Mouse (Mus musculus) liver, embryonic 13.5 days (tissue): ENCODE measurements around the gene Cmtm3. TPM values are rescaled to one million over a fixed set of nuclear protein-coding genes. Genes with fewer than 3 reads are reported as not detected.

Experiments
- ATAC-seq: fragments of 200-750 bp; cut with Nextera tagmentation; 2 replicates; pipeline ENCODE4 v1.8.0; 2017; ENCODE audit warnings: low read depth, mild to moderate bottlenecking, moderate number of reproducible peaks, moderate library complexity
- DNase-seq: peaks from one replicate; pipeline ENCODE4 v3.0.0; 2022
- H3K27ac ChIP-seq: fragments of 300-500 bp; sonication (generic); 2 replicates; pipeline ENCODE4 v1.5.1; 2015; ENCODE audit warnings: moderate library complexity, mild to moderate bottlenecking, inconsistent platforms
- H3K27me3 ChIP-seq: fragments of 300-500 bp; sonication (generic); 2 replicates; pipeline ENCODE4 v1.6.1; 2015; ENCODE audit warnings: mild to moderate bottlenecking, inconsistent platforms
- H3K36me3 ChIP-seq: fragments of 300-500 bp; sonication (generic); 2 replicates; pipeline ENCODE4 v1.6.1; 2015; ENCODE audit warnings: mild to moderate bottlenecking, inconsistent platforms
- H3K4me1 ChIP-seq: fragments of 300-500 bp; sonication (generic); replicated peaks from 2 replicates; pipeline ENCODE4 v1.6.1; 2015; ENCODE audit warnings: inconsistent platforms
- H3K4me2 ChIP-seq: fragments of 300-500 bp; sonication (generic); 2 replicates; pipeline ENCODE4 v1.6.1; 2015; ENCODE audit warnings: inconsistent platforms, mild to moderate bottlenecking, moderate library complexity
- H3K4me3 ChIP-seq: fragments of 300-500 bp; sonication (generic); replicated peaks from 2 replicates; pipeline ENCODE4 v1.5.1; 2015; ENCODE audit warnings: mild to moderate bottlenecking, inconsistent platforms
- H3K9ac ChIP-seq: fragments of 300-500 bp; sonication (generic); 2 replicates; pipeline ENCODE4 v1.6.1; 2015; ENCODE audit warnings: mild to moderate bottlenecking, inconsistent platforms
- H3K9me3 ChIP-seq: fragments of 300-500 bp; sonication (generic); replicated peaks from 2 replicates; pipeline ENCODE4 v1.6.1; 2016; ENCODE audit warnings: inconsistent platforms
- WGBS: fragments of 180-500 bp; shearing (Covaris S2); methylation state at CpG from one replicate; pipeline ENCODE4 v1.1.7; 2015; ENCODE audit not compliant: insufficient replicate concordance; 5-methylcytosine and 5-hydroxymethylcytosine counted together
- polyA plus RNA-seq: library from polyadenylated mRNA; unstranded; fragments of >200 nt; fragmentation: Nextera tagmentation; extraction: Ambion mirVana; gene quantifications from 2 replicates; pipeline ENCODE4 v1.2.1, GENCODE M21; 2015

Gene Cmtm3
- polyA plus RNA-seq, 1 experiment from 2014 or later, result 20.9 TPM

DNA sequence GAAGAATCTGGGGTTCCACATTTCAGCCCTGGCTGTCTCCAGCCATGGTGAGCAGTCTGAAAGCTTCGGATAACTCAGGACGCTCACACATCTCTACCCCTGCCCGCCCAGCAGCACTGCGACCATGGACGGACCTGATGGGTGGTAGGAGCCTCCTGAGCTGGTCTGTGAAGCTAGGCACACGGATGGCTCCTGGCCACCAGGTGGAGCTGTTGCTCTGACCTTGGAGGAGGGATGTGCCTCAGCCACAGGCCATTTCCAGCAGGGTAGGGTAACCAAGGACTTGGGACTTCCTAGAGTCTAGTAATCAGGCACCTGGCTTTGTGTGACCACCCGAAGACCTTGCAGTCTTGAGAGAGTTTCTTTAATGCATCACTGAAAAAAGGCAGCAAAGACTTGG lies 4.7 kb downstream of the Cmtm3 start:
- no peak overlapping the region for H3K27ac ChIP-seq
- H3K9me3 ChIP-seq, result no peaks in the 10 kb centered on the region
- H3K4me3 ChIP-seq, result no peak overlapping the region
- peak; percentile 35; the same call in 1 of the 2 replicates for ATAC-seq
- peaks cover 41% of the 10 kb centered on the region for H3K4me1 ChIP-seq
- peaks cover 13% of the 10 kb centered on the region for H3K27me3 ChIP-seq
- WGBS, result 13% methylated on average over 7 of the region's 7 CpGs
- H3K4me2 ChIP-seq, result no peak overlapping the region
- peak; percentile 59 for DNase-seq
- peaks cover 14% of the 10 kb centered on the region; the same call in 1 of the 2 replicates for H3K36me3 ChIP-seq
- H3K9ac ChIP-seq, result no peak overlapping the region

DNA sequence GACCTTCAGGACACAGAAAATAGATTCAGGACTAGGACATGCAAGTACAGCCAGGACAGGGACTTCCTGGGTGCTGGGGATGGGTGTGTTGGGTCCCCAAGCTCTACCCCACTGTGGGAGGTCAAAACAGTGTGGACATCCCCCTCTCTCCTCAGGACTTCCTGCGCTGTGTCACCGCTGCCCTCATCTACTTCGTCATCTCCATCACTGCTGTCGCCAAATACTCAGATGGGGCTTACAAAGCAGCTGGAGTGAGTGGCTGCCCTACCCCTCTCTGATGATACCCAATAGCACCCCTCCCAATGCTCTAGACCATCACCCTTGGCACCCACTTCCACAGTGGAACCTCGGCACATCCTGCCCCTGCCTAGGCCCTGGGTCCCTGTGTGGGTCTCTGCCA lies 5.4 kb downstream of the Cmtm3 start:
- Histone ChIP-seq H3K9me3 (no peaks in the 10 kb centered on the region), H3K4me1 (peaks cover 42% of the 10 kb centered on the region), H3K4me3 (no peak overlapping the region), H3K4me2 (no peak overlapping the region), H3K36me3 (peaks cover 14% of the 10 kb centered on the region; the same call in 1 of the 2 replicates), H3K27me3 (peaks cover 13% of the 10 kb centered on the region), H3K9ac (no peak overlapping the region), H3K27ac (no peak overlapping the region)
- ATAC-seq, result no peak
- 69% methylated on average over 5 of the region's 5 CpGs for WGBS
- DNase-seq, result no peak

DNA sequence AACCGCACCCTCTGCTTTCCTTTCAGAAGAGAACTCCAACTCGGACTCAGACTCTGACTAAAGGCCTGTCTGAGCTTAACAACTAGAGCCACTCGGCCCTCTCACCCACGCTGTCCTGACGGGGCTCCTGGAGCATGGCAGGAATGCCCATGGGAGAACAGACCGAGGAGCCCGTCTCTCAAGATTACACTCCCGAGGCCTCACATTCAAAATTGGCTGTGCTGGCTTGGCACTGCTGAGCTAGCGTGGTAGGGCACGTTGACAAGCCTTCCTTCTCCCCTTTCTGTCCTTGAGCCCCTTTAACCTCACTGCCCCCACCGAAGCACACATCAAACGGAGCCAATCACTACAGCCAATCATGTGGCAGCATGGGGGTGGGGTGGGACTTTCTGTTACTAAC lies 7.5 kb downstream of the Cmtm3 start:
- no peak overlapping the region for H3K4me2 ChIP-seq
- no peak overlapping the region for H3K9ac ChIP-seq
- H3K27ac ChIP-seq, result no peak overlapping the region
- no peak overlapping the region for H3K4me3 ChIP-seq
- WGBS, result 64% methylated on average over 12 of the region's 12 CpGs
- DNase-seq (no peak), ATAC-seq (no peak)
- no peaks in the 10 kb centered on the region for H3K9me3 ChIP-seq
- 0 out of 2 replicates have a peak, but pooled peaks cover under 1% of the 10 kb centered on the region for H3K27me3 ChIP-seq
- peaks cover 24% of the 10 kb centered on the region for H3K4me1 ChIP-seq
- H3K36me3 ChIP-seq, result peaks cover 14% of the 10 kb centered on the region; the same call in 1 of the 2 replicates

DNA sequence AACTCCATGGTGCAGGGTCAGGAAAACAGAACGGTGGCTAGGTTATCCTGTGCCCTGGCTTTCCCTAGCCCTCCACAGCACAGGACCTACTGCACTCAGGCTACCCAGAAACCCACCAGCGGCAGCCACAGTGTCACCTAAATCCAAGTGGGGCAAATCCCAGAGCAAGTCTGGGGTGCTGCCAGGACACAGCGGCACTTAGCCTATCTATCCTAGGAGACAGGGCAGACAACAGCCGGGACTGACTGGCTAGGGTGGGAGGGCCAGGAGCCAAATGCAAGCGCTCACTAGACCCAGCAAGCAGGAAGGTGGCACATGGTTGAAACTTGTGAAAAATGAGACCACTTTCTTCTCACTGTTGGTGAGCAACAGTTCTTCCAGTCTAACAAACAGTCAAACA lies 9.8 kb downstream of the Cmtm3 start:
- ATAC-seq (no peak), DNase-seq (no peak)
- Histone ChIP-seq H3K4me1 (peaks cover 17% of the 10 kb centered on the region), H3K9me3 (no peaks in the 10 kb centered on the region), H3K36me3 (peaks cover 14% of the 10 kb centered on the region; the same call in 1 of the 2 replicates), H3K4me2 (no peak overlapping the region), H3K4me3 (no peak overlapping the region), H3K27me3 (no peaks in the 10 kb centered on the region), H3K9ac (no peak overlapping the region), H3K27ac (0 out of 2 replicates have a peak overlapping the region, but pooled peaks have one; percentile 29)
- WGBS, result 60% methylated on average over 5 of the region's 5 CpGs

DNA sequence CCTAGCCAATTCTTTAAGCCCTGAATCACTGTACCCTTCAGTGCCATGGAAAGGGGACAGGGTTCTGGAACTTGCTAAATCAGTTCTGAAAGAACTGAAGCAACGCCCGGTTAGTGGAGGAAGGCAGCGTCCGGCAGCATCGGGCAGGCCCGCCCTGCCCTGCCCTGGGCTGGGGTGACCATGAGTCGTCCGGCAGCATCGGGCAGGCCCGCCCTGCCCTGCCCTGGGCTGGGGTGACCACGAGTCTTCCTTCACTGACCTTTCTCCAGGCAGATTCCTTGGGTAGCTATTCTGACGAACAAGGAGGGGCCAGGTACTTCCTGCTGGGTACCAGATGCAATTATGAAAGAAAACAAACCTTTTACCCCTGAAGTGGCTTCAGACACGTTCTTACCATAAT lies 10.8 kb downstream of the Cmtm3 start:
- Histone ChIP-seq H3K36me3 (peaks cover 14% of the 10 kb centered on the region; the same call in 1 of the 2 replicates), H3K9ac (no peak overlapping the region), H3K9me3 (no peaks in the 10 kb centered on the region), H3K4me1 (peaks cover 13% of the 10 kb centered on the region), H3K27me3 (no peaks in the 10 kb centered on the region), H3K4me3 (no peak overlapping the region), H3K27ac (no peak overlapping the region), H3K4me2 (no peak overlapping the region)
- 73% methylated on average over 13 of the region's 13 CpGs for WGBS
- ATAC-seq (no peak), DNase-seq (no peak)

DNA sequence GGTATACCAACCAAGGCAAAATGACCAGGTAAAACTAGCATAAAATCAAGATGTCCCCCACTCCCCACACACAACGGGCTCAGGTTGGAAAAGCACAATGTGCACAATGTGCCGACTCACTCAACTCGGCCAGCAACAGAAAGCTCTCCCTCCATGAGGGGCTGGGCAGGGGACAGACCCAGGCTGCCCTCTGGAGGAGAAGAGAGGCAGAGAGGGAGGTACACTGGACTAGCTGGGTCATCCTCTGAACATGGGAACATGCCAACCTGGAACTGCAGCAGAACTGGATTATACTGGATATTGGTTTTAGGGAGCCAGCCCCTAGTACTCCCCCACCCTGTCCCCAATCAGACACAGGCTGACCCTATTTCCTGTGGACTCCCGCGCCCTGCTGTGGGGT lies 14.0 kb downstream of the Cmtm3 start:
- Histone ChIP-seq H3K27ac (no peak overlapping the region), H3K4me2 (no peak overlapping the region), H3K36me3 (peaks cover 3% of the 10 kb centered on the region; the same call in 1 of the 2 replicates), H3K4me3 (no peak overlapping the region), H3K9me3 (no peaks in the 10 kb centered on the region), H3K4me1 (peaks cover 7% of the 10 kb centered on the region), H3K27me3 (no peaks in the 10 kb centered on the region), H3K9ac (no peak overlapping the region)
- ATAC-seq, result no peak; the same call in 1 of the 2 replicates
- 41% methylated on average over 5 of the region's 5 CpGs for WGBS
- no peak for DNase-seq

DNA sequence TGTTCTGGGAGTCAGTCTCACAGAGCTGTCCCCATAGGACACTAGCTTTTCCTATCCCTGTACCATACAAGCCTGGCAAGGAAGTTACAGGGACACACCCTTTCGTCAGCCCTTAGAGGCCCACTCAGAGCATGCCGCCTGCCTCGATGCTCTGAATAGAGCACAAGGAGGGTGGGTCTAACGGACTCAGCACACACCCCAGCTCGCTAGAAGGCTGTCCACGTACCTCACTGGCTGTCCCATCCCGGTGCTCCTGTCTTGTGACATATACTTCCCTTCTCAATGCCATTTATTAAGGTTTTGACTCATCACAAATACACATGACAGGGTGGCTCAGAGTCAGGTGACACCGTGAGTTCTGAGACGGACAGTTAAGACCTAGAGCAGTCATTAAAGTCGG lies 15.3 kb downstream of the Cmtm3 start:
- Histone ChIP-seq H3K9ac (no peak overlapping the region), H3K27ac (no peak overlapping the region), H3K9me3 (no peaks in the 10 kb centered on the region), H3K27me3 (no peaks in the 10 kb centered on the region), H3K4me1 (peaks cover 1% of the 10 kb centered on the region), H3K36me3 (peaks cover 3% of the 10 kb centered on the region; the same call in 1 of the 2 replicates), H3K4me2 (no peak overlapping the region), H3K4me3 (no peak overlapping the region)
- DNase-seq (no peak), ATAC-seq (no peak)
- WGBS, result 73% methylated on average over 10 of the region's 10 CpGs

DNA sequence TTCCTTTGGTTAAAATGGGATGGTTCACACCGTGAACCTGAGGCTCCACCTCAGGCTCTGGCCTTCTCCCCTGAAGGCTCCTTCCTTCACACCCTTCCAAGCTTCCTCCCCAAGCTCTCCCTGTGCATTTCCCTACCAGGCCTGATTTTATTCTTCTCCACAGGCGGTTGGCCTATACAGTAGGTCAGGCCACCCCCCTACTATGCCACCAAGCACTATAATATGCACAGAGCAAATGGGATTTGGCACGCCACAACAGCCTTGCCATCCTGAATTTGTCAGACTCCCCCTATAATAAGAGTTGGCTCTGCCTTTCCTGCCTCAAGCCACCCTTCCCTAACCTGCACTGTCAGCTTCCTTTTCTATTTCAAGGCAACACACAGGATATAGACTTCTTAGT lies 19.4 kb downstream of the Cmtm3 start:
- no peak overlapping the region for H3K27ac ChIP-seq
- WGBS, result 55% methylated on average over 3 of the region's 3 CpGs
- DNase-seq (no peak), ATAC-seq (no peak)
- peaks cover 3% of the 10 kb centered on the region; the same call in 1 of the 2 replicates for H3K36me3 ChIP-seq
- no peak overlapping the region for H3K4me3 ChIP-seq
- H3K27me3 ChIP-seq, result no peaks in the 10 kb centered on the region
- H3K9ac ChIP-seq, result no peak overlapping the region
- H3K4me2 ChIP-seq, result no peak overlapping the region
- peaks cover 7% of the 10 kb centered on the region for H3K4me1 ChIP-seq
- H3K9me3 ChIP-seq, result no peaks in the 10 kb centered on the region

DNA sequence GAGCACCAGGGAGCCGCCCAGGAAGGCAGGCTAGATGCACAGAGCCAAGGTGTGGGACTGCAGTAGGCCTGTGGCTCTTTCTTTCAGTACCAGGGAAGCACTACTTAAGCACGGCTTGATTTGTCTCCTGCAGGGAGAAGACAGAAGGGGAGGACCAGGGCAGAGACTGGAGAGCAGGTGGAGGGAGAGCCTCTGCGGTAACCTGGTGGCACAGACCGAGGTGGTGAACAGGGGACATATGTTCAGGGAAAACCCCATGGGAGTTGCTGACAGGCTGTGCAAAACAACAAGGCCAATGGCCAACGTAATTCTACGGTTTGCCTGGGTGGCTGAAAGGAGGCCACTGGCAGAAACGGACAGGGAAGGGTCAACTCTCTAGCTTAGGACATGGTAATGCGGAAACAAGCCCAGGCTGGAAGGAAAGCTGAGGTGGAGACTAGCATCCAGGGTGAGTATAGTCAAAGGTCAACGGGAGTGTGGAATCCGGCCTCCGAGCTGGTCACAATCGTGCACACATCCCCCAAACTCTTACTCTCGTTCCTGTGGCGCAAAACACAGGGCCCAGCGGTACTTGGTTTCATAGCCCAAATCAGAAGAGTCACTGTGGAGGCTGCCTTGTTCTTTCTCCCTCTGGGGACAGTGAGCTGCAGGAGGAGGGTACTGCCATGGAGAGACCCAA lies 20.7 kb downstream of the Cmtm3 start:
- Histone ChIP-seq H3K4me3 (no peak overlapping the region), H3K27ac (peak overlapping the region; percentile 50; the same call in 1 of the 2 replicates)
- WGBS, result 68% methylated on average over 15 of the region's 15 CpGs

DNA sequence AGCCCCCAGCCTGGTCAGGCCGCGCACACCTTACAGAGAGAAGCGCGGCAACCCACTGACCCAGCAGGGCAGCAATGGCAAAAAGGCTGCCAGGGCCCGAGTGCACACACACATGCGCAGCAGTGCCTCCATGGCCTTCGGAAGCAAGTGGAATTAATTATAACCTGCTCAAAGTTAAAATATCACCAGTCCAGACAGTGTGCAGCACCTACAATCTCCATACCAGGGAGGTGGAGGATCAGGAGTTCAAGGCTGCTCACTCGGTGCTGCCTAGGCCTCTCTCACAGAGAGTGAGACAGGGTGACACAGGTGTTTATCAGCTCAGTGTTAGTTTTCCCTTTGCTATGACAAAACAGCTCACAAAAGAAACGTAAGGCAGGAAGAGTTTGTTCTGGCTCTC lies 26.5 kb downstream of the Cmtm3 start:
- no peak overlapping the region for H3K4me2 ChIP-seq
- no peaks in the 10 kb centered on the region for H3K36me3 ChIP-seq
- H3K9me3 ChIP-seq, result no peaks in the 10 kb centered on the region
- DNase-seq (no peak), ATAC-seq (no peak)
- no peak overlapping the region for H3K4me3 ChIP-seq
- no peak overlapping the region for H3K27ac ChIP-seq
- H3K4me1 ChIP-seq, result 0 out of 2 replicates have a peak, but pooled peaks cover 4% of the 10 kb centered on the region
- 80% methylated on average over 9 of the region's 9 CpGs for WGBS
- H3K9ac ChIP-seq, result no peak overlapping the region
- no peaks in the 10 kb centered on the region for H3K27me3 ChIP-seq

More for the DNA sequence above, 20.7 kb downstream of the Cmtm3 start:
- ATAC-seq (no peak), DNase-seq (no peak)
- Histone ChIP-seq H3K9ac (no peak overlapping the region), H3K4me1 (peaks cover 7% of the 10 kb centered on the region), H3K36me3 (0 out of 2 replicates have a peak, but pooled peaks cover 3% of the 10 kb centered on the region), H3K9me3 (no peaks in the 10 kb centered on the region), H3K27me3 (no peaks in the 10 kb centered on the region), H3K4me2 (no peak overlapping the region)

DNA sequence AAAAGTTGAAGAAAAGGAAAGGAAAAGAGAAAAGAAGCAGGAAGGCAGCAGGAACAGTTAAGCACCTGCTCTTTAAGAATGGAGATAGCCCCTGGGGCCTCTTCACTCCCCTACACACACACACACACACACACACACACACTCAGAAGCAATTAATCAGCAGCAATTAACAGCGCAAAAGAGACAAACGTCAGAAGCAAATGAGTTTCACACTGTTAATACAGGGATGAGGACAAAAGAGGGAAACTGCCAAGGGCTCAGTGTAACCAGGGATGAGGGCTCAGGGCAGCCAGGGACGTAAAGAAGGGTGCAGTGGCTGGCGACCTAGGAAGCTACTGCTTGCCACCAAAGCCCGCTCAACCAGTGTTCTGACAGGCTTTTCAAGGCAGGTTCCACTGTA lies 28.2 kb downstream of the Cmtm3 start:
- no peaks in the 10 kb centered on the region for H3K27me3 ChIP-seq
- no peak overlapping the region for H3K27ac ChIP-seq
- DNase-seq (no peak), ATAC-seq (no peak)
- 0 out of 2 replicates have a peak, but pooled peaks cover 4% of the 10 kb centered on the region for H3K4me1 ChIP-seq
- H3K9ac ChIP-seq, result no peak overlapping the region
- H3K4me2 ChIP-seq, result no peak overlapping the region
- no peaks in the 10 kb centered on the region for H3K36me3 ChIP-seq
- no peak overlapping the region for H3K4me3 ChIP-seq
- WGBS, result 64% methylated on average over 5 of the region's 5 CpGs
- no peaks in the 10 kb centered on the region for H3K9me3 ChIP-seq

DNA sequence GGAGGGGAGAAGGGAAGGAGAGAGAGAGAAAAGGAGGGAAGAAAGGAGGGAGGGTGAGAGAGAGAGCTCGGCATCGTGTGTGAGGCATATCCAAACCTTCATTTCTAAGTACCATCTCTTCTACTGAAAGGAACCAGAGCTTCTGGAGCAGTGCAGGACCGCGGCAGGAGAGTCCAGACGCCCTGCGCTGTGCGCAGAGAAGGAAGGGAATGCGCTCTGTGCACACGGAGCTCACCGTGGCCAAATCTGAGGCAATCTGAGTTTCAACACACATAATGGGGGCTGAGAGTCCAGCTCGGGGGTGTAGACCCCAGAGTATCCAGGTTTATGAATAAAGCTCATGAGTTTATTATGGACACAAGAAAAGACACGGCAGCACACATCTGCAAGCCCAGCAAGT lies 30.4 kb downstream of the Cmtm3 start:
- no peaks in the 10 kb centered on the region for H3K27me3 ChIP-seq
- H3K4me3 ChIP-seq, result no peak overlapping the region
- 0 out of 2 replicates have a peak, but pooled peaks cover 7% of the 10 kb centered on the region for H3K4me1 ChIP-seq
- no peak overlapping the region for H3K4me2 ChIP-seq
- no peak for DNase-seq
- 77% methylated on average over 12 of the region's 12 CpGs for WGBS
- no peak for ATAC-seq
- no peak overlapping the region for H3K27ac ChIP-seq
- no peak overlapping the region for H3K9ac ChIP-seq
- no peaks in the 10 kb centered on the region for H3K9me3 ChIP-seq
- no peaks in the 10 kb centered on the region for H3K36me3 ChIP-seq
